Mouse (Mus musculus) fibroblast of lung, adult 2 months (primary cell): ENCODE results near the gene Zfp667.
"Not testable (repeated sequence)": the region's sequence is repeated elsewhere in the genome, so short reads cannot be mapped to it uniquely, and the experiment has no call there.

Experiments used
- DNase-seq: peaks from one replicate; pipeline ENCODE4 v3.0.0-alpha.2; 2011; ENCODE audit warnings: low read depth

The Zfp667 gene

DNA sequence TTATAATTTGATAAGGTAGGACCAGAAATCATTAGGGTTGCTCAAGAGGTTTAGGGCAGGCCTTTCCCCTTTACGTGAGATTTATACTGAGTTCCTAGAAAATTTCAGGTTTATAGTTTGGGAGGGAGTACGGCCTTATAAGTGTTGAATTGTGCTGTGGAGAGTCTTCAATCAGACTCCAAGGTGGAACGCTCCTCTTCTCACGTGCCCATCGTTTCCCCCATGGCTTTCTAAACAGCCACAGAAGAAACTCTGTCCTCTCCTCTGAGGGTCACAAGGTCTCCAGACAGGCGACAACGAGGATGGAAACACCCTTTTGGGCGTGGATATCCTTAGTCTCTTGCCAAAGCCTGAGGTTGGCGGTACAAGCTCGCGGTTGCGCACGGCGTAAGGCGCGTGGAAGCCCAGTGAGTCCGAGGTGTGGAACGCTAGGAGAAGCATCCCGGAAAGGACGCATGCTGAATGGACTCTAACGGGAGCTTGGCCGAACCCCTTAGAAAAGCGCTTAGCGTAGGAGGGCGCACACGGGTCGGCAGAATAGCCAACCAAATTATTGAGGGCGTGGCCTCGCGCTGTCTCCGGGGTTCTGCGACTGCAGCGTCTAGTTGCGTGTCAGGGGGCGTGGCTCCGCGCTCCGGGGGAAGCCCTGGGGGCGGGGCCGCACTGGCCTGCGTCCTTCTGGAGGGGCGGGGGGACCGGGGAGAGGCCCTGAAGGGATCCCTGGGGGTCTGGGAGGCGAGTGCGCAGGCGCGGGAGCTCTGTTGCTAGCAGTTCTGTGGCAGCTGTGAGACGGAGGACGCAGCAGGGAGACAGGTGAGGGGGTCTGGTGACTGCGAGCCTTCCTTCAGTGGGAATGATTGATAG is at the start of gene Zfp667:
Gene Zfp667, plus strand, starts transcription at position 738 of the 864 bp plus-strand sequence.
- DNase-seq = peak; percentile 89

- DNase-seq = no peak
Observed at GRCm38 (mm10) chr7:6239787-6240186, 46.6 kb upstream of the Zfp667 start.

- DNase-seq = peak; percentile 9
Observed at GRCm38 (mm10) chr7:6240841-6241425, 45.4 kb upstream of the Zfp667 start.

DNA sequence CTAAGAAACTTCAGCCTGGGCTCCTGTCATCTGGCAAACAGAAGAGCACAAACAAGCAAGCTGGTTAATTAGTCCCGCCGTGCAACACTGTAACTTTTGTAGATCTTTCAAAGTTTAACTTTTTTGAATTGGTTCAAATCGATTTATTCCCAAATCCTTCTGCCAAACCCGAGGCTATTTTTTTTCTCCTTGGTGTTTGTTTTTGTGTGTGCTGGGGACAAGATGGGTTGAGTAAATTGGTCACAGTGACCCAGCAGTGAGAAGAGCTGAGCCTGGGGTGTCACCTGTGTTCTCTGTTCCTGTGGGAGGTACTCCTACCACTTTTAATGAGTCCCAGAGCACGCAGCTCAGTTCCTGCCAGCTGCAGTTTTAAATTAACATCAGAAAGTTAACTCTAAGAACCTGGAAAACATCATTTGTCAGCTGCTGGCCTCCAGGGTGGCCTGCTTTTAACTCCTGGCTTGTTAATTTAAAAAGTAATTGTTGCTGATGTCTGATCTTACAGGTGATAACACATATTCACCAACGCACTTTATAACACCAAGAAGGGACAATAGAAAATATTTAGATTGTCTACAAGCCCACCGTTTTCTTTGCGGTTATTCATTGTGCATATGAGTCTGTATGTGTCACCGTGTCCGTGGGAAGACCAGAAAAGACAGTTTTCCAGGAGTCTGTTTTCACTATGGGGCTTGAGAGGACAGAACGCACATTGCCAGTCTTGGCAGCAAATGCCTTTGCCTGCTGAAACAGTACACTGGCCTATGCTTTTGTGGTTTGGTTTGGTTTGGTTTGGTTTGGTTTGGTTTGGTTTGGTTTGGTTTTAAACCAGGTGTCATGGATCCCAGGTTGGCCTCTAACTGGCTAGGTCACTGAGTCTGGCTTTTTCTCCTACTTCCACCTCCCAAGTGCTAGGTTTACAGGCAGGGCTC is 41.8 kb upstream of the Zfp667 start:
- DNase-seq = no peak

- no peak for DNase-seq
Observed at GRCm38 (mm10) chr7:6252410-6252809, 34.0 kb upstream of the Zfp667 start, which contains the start of gene Epp13. Gene Epp13, plus strand, starts transcription at chr7:6252710.

- DNase-seq = no peak
Observed at GRCm38 (mm10) chr7:6254451-6254850, 31.9 kb upstream of the Zfp667 start.

GRCm38 (mm10) chr7:6257386-6257785 is 29.0 kb upstream of the Zfp667 start:
- no peak for DNase-seq

GRCm38 (mm10) chr7:6258232-6259220 is 27.9 kb upstream of the Zfp667 start:
- no peak for DNase-seq

GRCm38 (mm10) chr7:6260004-6260403 is 26.4 kb upstream of the Zfp667 start:
- not testable (repeated sequence) for DNase-seq

- DNase-seq = no peak
Observed at GRCm38 (mm10) chr7:6262120-6262519, 24.3 kb upstream of the Zfp667 start.

DNA sequence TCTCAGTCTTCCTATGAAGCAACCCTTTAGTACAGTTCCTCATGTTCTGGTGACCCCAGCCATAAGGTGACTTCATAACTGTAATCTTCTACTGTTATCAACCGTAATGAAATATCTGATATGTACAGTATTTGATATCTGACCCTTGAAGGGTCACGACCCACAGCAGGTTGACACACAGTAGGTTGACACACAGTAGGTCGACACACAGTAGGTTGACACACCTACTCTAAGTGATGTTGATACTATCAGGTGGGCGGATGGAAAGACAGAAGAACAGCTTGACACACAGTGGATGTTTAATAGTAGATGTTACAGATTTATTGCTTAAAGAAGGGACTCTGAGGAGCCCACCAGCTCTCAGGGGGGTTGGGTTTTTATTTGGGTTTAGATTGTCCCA is 23.4 kb upstream of the Zfp667 start:
- no peak for DNase-seq

DNA sequence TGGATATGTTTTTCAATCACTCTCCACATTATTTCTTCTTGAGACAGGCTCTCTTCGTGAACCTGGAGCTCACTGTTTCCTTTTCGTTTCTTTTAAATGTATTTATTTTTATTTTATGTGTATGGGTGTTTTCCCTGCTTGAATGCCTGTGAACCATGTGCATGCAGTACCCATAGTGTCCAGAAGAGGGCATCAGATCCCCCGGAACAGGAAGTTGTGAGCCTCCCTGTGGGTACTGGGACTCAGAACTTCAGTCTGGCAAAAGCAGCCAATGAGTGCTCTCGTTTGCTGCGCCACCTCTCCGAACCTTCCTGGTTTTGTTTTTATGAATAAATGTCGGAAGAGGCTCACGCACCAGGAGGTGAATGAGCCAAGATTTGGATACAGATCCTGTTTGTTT is 20.7 kb upstream of the Zfp667 start:
- no peak for DNase-seq

DNA sequence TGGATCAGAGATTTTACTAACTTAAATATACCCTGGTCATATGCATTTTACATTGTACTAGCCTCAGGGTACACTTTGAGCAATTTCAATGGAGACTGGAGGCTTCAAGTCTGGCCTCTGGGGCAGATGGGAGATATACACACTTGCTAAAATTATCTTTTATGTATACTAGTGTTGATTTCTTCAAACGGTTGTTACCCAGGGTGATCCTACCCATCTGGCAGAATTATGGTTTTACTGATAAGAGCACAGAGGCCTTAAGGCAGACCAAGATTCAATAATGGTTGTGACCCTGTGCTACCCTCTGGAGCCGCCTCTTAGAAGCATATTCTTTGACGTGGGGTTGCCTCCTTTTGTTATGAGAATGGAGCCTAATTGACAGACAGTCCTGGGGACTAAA is 8.5 kb upstream of the Zfp667 start:
- no peak for DNase-seq

DNA sequence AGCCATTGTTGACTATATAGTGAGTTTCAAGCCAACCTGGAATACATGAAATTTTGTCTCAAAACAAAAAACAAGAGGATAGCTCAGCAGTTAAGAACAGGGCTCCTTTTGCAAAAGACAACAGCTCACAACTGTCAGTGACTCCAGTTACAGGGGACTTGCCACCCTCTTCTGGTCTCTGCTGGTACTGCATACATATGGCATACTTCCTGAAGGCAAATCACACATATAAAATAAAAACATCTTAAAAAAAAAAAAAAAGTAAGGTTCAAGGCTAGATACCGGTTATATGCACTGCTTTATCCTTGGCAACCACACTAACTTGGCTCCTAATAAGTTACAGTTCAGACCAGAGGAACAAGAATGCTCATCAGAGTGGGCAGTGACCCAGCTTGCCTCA is 3.6 kb upstream of the Zfp667 start:
- DNase-seq = peak; percentile 70

GRCm38 (mm10) chr7:6283451-6284075 is 2.8 kb upstream of the Zfp667 start:
- peak; percentile 85 for DNase-seq

- DNase-seq = no peak
Observed at GRCm38 (mm10) chr7:6284442-6285012, 1.9 kb upstream of the Zfp667 start.

DNA sequence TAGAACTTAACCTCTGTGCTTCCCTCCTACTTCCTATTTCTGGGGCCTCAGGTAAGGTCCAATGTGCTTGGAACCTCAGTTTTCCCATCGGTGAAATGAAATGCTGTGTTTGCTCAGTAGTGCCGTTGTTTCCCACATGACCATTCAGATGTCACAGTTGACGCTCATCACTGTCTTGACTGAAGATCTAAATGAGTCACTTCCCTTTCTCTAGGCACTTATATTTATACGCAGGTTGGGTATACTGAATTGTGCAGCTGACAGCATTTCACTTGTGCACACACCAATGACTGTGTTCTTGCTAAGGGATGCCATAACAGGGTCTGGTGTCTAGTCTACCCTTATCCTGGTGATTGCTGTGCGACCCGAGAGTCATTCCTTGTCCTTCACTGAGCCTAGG is 1.0 kb upstream of the Zfp667 start:
- no peak for DNase-seq

GRCm38 (mm10) chr7:6286921-6287531 is 647 bp downstream of the Zfp667 start:
- no peak for DNase-seq

- DNase-seq = not testable (repeated sequence)
Observed at GRCm38 (mm10) chr7:6291121-6291520, 4.7 kb downstream of the Zfp667 start.

DNA sequence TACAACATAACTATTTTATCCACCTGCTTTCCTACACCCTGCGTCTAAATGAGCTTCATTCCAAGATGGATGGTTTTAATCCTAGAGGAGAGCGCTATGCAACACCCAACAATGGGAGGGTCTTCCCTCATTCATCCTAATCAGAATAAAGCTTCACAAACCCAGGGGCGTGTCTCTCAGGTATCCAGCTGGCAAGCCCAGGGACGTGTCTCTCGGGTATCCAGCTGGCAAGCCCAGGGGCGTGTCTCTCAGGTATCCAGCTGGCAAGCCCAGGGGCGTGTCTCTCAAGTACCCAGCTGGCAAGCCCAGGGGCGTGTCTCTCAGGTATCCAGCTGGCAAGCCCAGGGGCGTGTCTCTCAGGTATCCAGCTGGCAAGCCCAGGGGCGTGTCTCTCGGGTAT is 14.4 kb downstream of the Zfp667 start:
- not testable (repeated sequence) for DNase-seq
